Mouse (Mus musculus): ENCODE measurements at regions not wholly inside any gene's neighbourhood (a gene's known extent, or its start where the extent isn't known, plus 50 kb on each side); places are given as distances from the start of the nearest gene placed in this dataset.

GRCm38 (mm10) chr1:156990567-156991494, 51.4 kb upstream of the Ralgps2 start:
- no peak for DNase-seq

GRCm38 (mm10) chr1:156990112-156990511, 50.7 kb upstream of the Ralgps2 start:
- no peak for DNase-seq

GRCm38 (mm10) chr1:156989149-156989785, 49.8 kb upstream of the Ralgps2 start:
- DNase-seq = no peak

Data from adrenal gland, postnatal 25 days (tissue).